Mouse (Mus musculus): ENCODE results near the gene Ddx21. TPM values are rescaled to one million over a fixed set of nuclear protein-coding genes. Genes with fewer than 3 reads are reported as not detected.

Ddx21 gene
- polyA plus RNA-seq, 1 experiment from 2014 or later: 37.5 TPM

GRCm38 (mm10) chr10:62578338-62579100 lies 23.6 kb downstream of the Ddx21 start, which contains the start of gene Kif1bp:
Gene Kif1bp (minus strand): TSS chr10:62578457.
- Histone ChIP-seq H3K36me3 (ENCODE audit: control insufficient read depth, insufficient read depth, low read length) (peaks cover 27% of the 10 kb centered on the region), H3K4me2 (peak within 1 kb of the TSS; percentile 94), H3K4me1 (ENCODE audit: control insufficient read depth, insufficient read depth, low read length) (peaks cover 13% of the 10 kb centered on the region), H3K27ac (ENCODE audit: low read depth, low read length) (no peak within 1 kb of the TSS), H3K4me3 (ENCODE audit: low read depth, low read length) (peak within 1 kb of the TSS; percentile 98), H3K27me3 (ENCODE audit: control insufficient read depth, insufficient read depth, low read length) (no peaks in the 10 kb centered on the region), H3K9ac (ENCODE audit: low read length) (peak within 1 kb of the TSS; percentile 84), H3K9me3 (ENCODE audit: control insufficient read depth, low read length) (no peaks in the 10 kb centered on the region)
- peak; percentile 99 for ATAC-seq (ENCODE audit: low FRiP score)
- 6% methylated on average over 33 of the region's 33 CpGs for WGBS
- DNase-seq (ENCODE audit: low spot score, missing footprints): peak; percentile 99

GRCm38 (mm10) chr10:62577673-62578337 lies 24.3 kb downstream of the Ddx21 start:
- Histone ChIP-seq H3K27ac (ENCODE audit: low read depth, low read length) (no peak overlapping the region), H3K9ac (ENCODE audit: low read length) (peak overlapping the region; percentile 84), H3K9me3 (ENCODE audit: control insufficient read depth, low read length) (no peaks in the 10 kb centered on the region), H3K4me1 (ENCODE audit: control insufficient read depth, insufficient read depth, low read length) (peaks cover 13% of the 10 kb centered on the region), H3K4me2 (peak overlapping the region; percentile 94), H3K27me3 (ENCODE audit: control insufficient read depth, insufficient read depth, low read length) (no peaks in the 10 kb centered on the region), H3K36me3 (ENCODE audit: control insufficient read depth, insufficient read depth, low read length) (peaks cover 23% of the 10 kb centered on the region), H3K4me3 (ENCODE audit: low read depth, low read length) (peak overlapping the region; percentile 98)
- DNase-seq (ENCODE audit: low spot score, missing footprints): no peak
- WGBS: 2% methylated on average over 54 of the region's 54 CpGs
- ATAC-seq (ENCODE audit: low FRiP score): peak; percentile 86

GRCm38 (mm10) chr10:62575001-62575400 lies 27.1 kb downstream of the Ddx21 start:
- Histone ChIP-seq H3K4me3 (ENCODE audit: low read depth, low read length) (no peak overlapping the region), H3K36me3 (ENCODE audit: control insufficient read depth, insufficient read depth, low read length) (peaks cover 9% of the 10 kb centered on the region; the same call in 1 of the 2 replicates), H3K4me2 (no peak overlapping the region), H3K27me3 (ENCODE audit: control insufficient read depth, insufficient read depth, low read length) (no peaks in the 10 kb centered on the region), H3K4me1 (ENCODE audit: control insufficient read depth, insufficient read depth, low read length) (peaks cover 13% of the 10 kb centered on the region), H3K9me3 (ENCODE audit: control insufficient read depth, low read length) (no peaks in the 10 kb centered on the region), H3K9ac (ENCODE audit: low read length) (no peak overlapping the region), H3K27ac (ENCODE audit: low read depth, low read length) (no peak overlapping the region)
- 92% methylated on average over 13 of the region's 13 CpGs for WGBS
- ATAC-seq (ENCODE audit: low FRiP score): no peak
- peak; percentile 61 for DNase-seq (ENCODE audit: low spot score, missing footprints)

- Histone ChIP-seq H3K27ac (ENCODE audit: low read depth, low read length) (no peak overlapping the region), H3K4me2 (no peak overlapping the region), H3K36me3 (ENCODE audit: control insufficient read depth, insufficient read depth, low read length) (peaks cover 25% of the 10 kb centered on the region), H3K4me1 (ENCODE audit: control insufficient read depth, insufficient read depth, low read length) (no peaks in the 10 kb centered on the region), H3K9me3 (ENCODE audit: control insufficient read depth, low read length) (no peaks in the 10 kb centered on the region), H3K27me3 (ENCODE audit: control insufficient read depth, insufficient read depth, low read length) (no peaks in the 10 kb centered on the region), H3K9ac (ENCODE audit: low read length) (no peak overlapping the region), H3K4me3 (ENCODE audit: low read depth, low read length) (no peak overlapping the region)
- ATAC-seq (ENCODE audit: low FRiP score) (no peak), DNase-seq (ENCODE audit: low spot score, missing footprints) (peak; percentile 83)
- WGBS: 95% methylated on average over 7 of the region's 7 CpGs
These were observed 31.8 kb downstream of the Ddx21 start for GRCm38 (mm10) chr10:62570126-62570871.

- Histone ChIP-seq H3K4me1 (ENCODE audit: control insufficient read depth, insufficient read depth, low read length) (no peaks in the 10 kb centered on the region), H3K27ac (ENCODE audit: low read depth, low read length) (no peak overlapping the region), H3K27me3 (ENCODE audit: control insufficient read depth, insufficient read depth, low read length) (no peaks in the 10 kb centered on the region), H3K9me3 (ENCODE audit: control insufficient read depth, low read length) (no peaks in the 10 kb centered on the region), H3K4me3 (ENCODE audit: low read depth, low read length) (no peak overlapping the region), H3K4me2 (no peak overlapping the region), H3K36me3 (ENCODE audit: control insufficient read depth, insufficient read depth, low read length) (peaks cover 26% of the 10 kb centered on the region), H3K9ac (ENCODE audit: low read length) (no peak overlapping the region)
- peak; percentile 35 for DNase-seq (ENCODE audit: low spot score, missing footprints)
- WGBS: 90% methylated on average over 4 of the region's 4 CpGs
- ATAC-seq (ENCODE audit: low FRiP score): no peak
These were observed 33.2 kb downstream of the Ddx21 start for GRCm38 (mm10) chr10:62568861-62569260.

GRCm38 (mm10) chr10:62557736-62558135 lies 44.3 kb downstream of the Ddx21 start:
- Histone ChIP-seq H3K9me3 (ENCODE audit: control insufficient read depth, low read length) (no peaks in the 10 kb centered on the region), H3K4me2 (no peak overlapping the region), H3K27me3 (ENCODE audit: control insufficient read depth, insufficient read depth, low read length) (no peaks in the 10 kb centered on the region), H3K9ac (ENCODE audit: low read length) (no peak overlapping the region), H3K4me3 (ENCODE audit: low read depth, low read length) (no peak overlapping the region), H3K36me3 (ENCODE audit: control insufficient read depth, insufficient read depth, low read length) (peaks cover 3% of the 10 kb centered on the region; the same call in 1 of the 2 replicates), H3K27ac (ENCODE audit: low read depth, low read length) (no peak overlapping the region), H3K4me1 (ENCODE audit: control insufficient read depth, insufficient read depth, low read length) (no peaks in the 10 kb centered on the region)
- 81% methylated on average over 1 of the region's 1 CpGs for WGBS
- ATAC-seq (ENCODE audit: low FRiP score) (no peak), DNase-seq (ENCODE audit: low spot score, missing footprints) (no peak)

GRCm38 (mm10) chr10:62556558-62556901 lies 45.6 kb downstream of the Ddx21 start:
- Histone ChIP-seq H3K27ac (ENCODE audit: low read depth, low read length) (no peak overlapping the region), H3K4me2 (no peak overlapping the region), H3K4me1 (ENCODE audit: control insufficient read depth, insufficient read depth, low read length) (no peaks in the 10 kb centered on the region), H3K27me3 (ENCODE audit: control insufficient read depth, insufficient read depth, low read length) (no peaks in the 10 kb centered on the region), H3K36me3 (ENCODE audit: control insufficient read depth, insufficient read depth, low read length) (peaks cover 3% of the 10 kb centered on the region; the same call in 1 of the 2 replicates), H3K9me3 (ENCODE audit: control insufficient read depth, low read length) (no peaks in the 10 kb centered on the region), H3K9ac (ENCODE audit: low read length) (no peak overlapping the region), H3K4me3 (ENCODE audit: low read depth, low read length) (no peak overlapping the region)
- 93% methylated on average over 6 of the region's 6 CpGs for WGBS
- DNase-seq (ENCODE audit: low spot score, missing footprints): no peak
- no peak for ATAC-seq (ENCODE audit: low FRiP score)

GRCm38 (mm10) chr10:62555705-62556557 lies 46.1 kb downstream of the Ddx21 start:
- peaks cover 3% of the 10 kb centered on the region; the same call in 1 of the 2 replicates for H3K36me3 ChIP-seq (ENCODE audit: control insufficient read depth, insufficient read depth, low read length)
- no peaks in the 10 kb centered on the region for H3K9me3 ChIP-seq (ENCODE audit: control insufficient read depth, low read length)
- no peak overlapping the region for H3K4me3 ChIP-seq (ENCODE audit: low read depth, low read length)
- ATAC-seq (ENCODE audit: low FRiP score): no peak
- DNase-seq (ENCODE audit: low spot score, missing footprints): no peak
- 77% methylated on average over 11 of the region's 11 CpGs for WGBS
- H3K4me1 ChIP-seq (ENCODE audit: control insufficient read depth, insufficient read depth, low read length): no peaks in the 10 kb centered on the region
- H3K27ac ChIP-seq (ENCODE audit: low read depth, low read length): no peak overlapping the region
- no peak overlapping the region for H3K4me2 ChIP-seq
- H3K27me3 ChIP-seq (ENCODE audit: control insufficient read depth, insufficient read depth, low read length): no peaks in the 10 kb centered on the region
- H3K9ac ChIP-seq (ENCODE audit: low read length): no peak overlapping the region
